Mouse (Mus musculus) brown adipose tissue, adult 24 weeks (tissue): Measurements from ENCODE around the gene Paxx. TPM values are rescaled to one million over a fixed set of nuclear protein-coding genes. Genes with fewer than 3 reads are reported as not detected.

ENCODE experiments used
- H3K27ac ChIP-seq: fragments of 200-500 bp; replicated peaks from 2 replicates; pipeline ENCODE4 v1.5.1; 2012; ENCODE audit warnings: low read depth, mild to moderate bottlenecking, low read length
- H3K4me1 ChIP-seq: fragments of 200-500 bp; 2 replicates; pipeline ENCODE4 v1.6.1; 2012; ENCODE audit warnings: low read length, mixed read lengths; ENCODE audit not compliant: control insufficient read depth, insufficient read depth, insufficient read length
- H3K4me3 ChIP-seq: fragments of 200-500 bp; 2 replicates; pipeline ENCODE4 v1.5.1; 2012; ENCODE audit warnings: low read depth, mild to moderate bottlenecking, low read length, moderate library complexity; ENCODE audit not compliant: insufficient read depth
- polyA plus RNA-seq: library from polyadenylated mRNA; stranded (reverse); fragments of >200 nt; gene quantifications from 2 replicates; pipeline ENCODE4 v1.2.4, GENCODE M21; 2012; ENCODE audit not compliant: missing spikeins, insufficient read depth, insufficient read length

The Paxx gene
- polyA plus RNA-seq, 1 experiment: 218 TPM

GRCm38 (mm10) chr2:25467606-25468303 is 6.9 kb upstream of the Paxx start:
- H3K4me1 ChIP-seq: peaks cover 18% of the 10 kb centered on the region
- no peak overlapping the region for H3K27ac ChIP-seq
- H3K4me3 ChIP-seq: no peak overlapping the region

GRCm38 (mm10) chr2:25465816-25466635 is 5.1 kb upstream of the Paxx start:
- Histone ChIP-seq H3K4me3 (no peak overlapping the region), H3K27ac (peak overlapping the region; percentile 68), H3K4me1 (peaks cover 22% of the 10 kb centered on the region)

GRCm38 (mm10) chr2:25465256-25465655 is 4.4 kb upstream of the Paxx start:
- H3K4me1 ChIP-seq: peaks cover 22% of the 10 kb centered on the region
- no peak overlapping the region for H3K4me3 ChIP-seq
- peak overlapping the region; percentile 68 for H3K27ac ChIP-seq

- Histone ChIP-seq H3K4me1 (peaks cover 22% of the 10 kb centered on the region), H3K4me3 (no peak overlapping the region), H3K27ac (no peak overlapping the region)
Measured at GRCm38 (mm10) chr2:25463630-25464029, 2.7 kb upstream of the Paxx start.

- peak overlapping the region; percentile 74 for H3K27ac ChIP-seq
- peaks cover 22% of the 10 kb centered on the region for H3K4me1 ChIP-seq
- H3K4me3 ChIP-seq: peak overlapping the region; percentile 43
Measured at GRCm38 (mm10) chr2:25461407-25461806, 513 bp upstream of the Paxx start.

GRCm38 (mm10) chr2:25460135-25460534 is 759 bp downstream of the Paxx start:
- Histone ChIP-seq H3K4me1 (peaks cover 12% of the 10 kb centered on the region), H3K27ac (peak overlapping the region; percentile 90), H3K4me3 (peak overlapping the region; percentile 96)

GRCm38 (mm10) chr2:25458911-25459310 is 2.0 kb downstream of the Paxx start:
- H3K27ac ChIP-seq: no peak overlapping the region

GRCm38 (mm10) chr2:25457022-25457896 is 3.6 kb downstream of the Paxx start:
- Histone ChIP-seq H3K4me1 (peaks cover 10% of the 10 kb centered on the region), H3K27ac (no peak overlapping the region), H3K4me3 (no peak overlapping the region)

More at GRCm38 (mm10) chr2:25458911-25459310, 2.0 kb downstream of the Paxx start:
- Histone ChIP-seq H3K4me3 (peak overlapping the region; percentile 96; the same call in 1 of the 2 replicates), H3K4me1 (peaks cover 10% of the 10 kb centered on the region)

- peaks cover 3% of the 10 kb centered on the region for H3K4me1 ChIP-seq
- H3K27ac ChIP-seq: no peak within 1 kb of the TSS
- H3K4me3 ChIP-seq: no peak within 1 kb of the TSS
Measured at GRCm38 (mm10) chr2:25456205-25456953, 4.5 kb downstream of the Paxx start, which contains the start of gene Clic3. TSS of gene Clic3 (plus strand) at chr2:25456838.

- no peak overlapping the region for H3K4me3 ChIP-seq
- no peaks in the 10 kb centered on the region; the same call in 1 of the 2 replicates for H3K4me1 ChIP-seq
- no peak overlapping the region for H3K27ac ChIP-seq
Measured at GRCm38 (mm10) chr2:25452951-25453350, 7.9 kb downstream of the Paxx start.

- no peak overlapping the region for H3K4me3 ChIP-seq
- no peaks in the 10 kb centered on the region for H3K4me1 ChIP-seq
- no peak overlapping the region for H3K27ac ChIP-seq
Measured at GRCm38 (mm10) chr2:25450853-25451647, 9.8 kb downstream of the Paxx start.

- Histone ChIP-seq H3K27ac (no peak overlapping the region), H3K4me3 (no peak overlapping the region), H3K4me1 (no peaks in the 10 kb centered on the region)
Measured at GRCm38 (mm10) chr2:25442682-25443081, 18.2 kb downstream of the Paxx start.

GRCm38 (mm10) chr2:25441067-25441466 is 19.8 kb downstream of the Paxx start:
- no peaks in the 10 kb centered on the region for H3K4me1 ChIP-seq
- H3K27ac ChIP-seq: no peak overlapping the region
- H3K4me3 ChIP-seq: no peak overlapping the region
